In the genomic region with DNA sequence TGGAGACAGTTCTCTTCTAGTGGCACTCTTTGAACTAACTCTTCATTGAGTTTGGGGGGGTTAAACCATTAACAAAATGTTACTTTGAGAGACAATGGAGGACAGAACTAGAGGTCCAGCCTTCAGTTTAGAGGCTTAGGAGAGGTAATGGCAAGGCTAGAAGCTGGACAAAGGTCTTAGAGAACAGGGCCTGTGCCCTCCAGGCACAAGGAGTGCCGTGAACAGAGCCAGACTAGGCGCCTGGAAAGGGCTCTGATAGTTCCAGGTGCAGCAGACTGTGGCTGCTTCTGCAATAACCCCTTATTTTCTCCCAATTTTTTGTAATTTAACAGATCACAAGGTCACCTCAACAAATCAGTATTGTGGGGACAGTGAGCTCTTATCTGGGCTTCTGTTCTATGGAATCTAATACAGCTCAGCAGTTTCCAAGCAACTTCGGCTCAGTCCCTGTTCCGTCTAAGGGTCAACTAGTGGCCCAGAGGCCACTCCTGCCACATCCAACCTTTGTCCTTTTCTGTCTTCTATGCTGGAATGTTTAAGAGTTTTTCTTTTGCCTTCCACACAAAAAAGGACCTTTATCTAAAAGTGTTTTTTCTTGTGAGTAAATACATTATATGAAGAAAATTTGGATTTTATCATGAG, we compare ENCODE assay signal across 22 mouse cellular contexts. TPM values are rescaled to one million over a fixed set of nuclear protein-coding genes. Genes with fewer than 3 reads are reported as not detected.
DNase-seq lines count a peak whose midpoint lies in the region; ATAC-seq and TF ChIP-seq lines count a peak whose summit lies in the region.
"Had no signal": no experiment of that assay in that cellular context is flagged by ENCODE, and none has a peak within 500 bp of the region (broad histone marks: within the 10 kb centered on the region; RNA-seq: fewer than 3 reads in every experiment).

No protein-coding gene starts in this region.

- no peak overlapping the region for H3K4me3 ChIP-seq in heart, embryonic 11.5 days (ENCODE audit: low read depth, low read length)
- no peak overlapping the region for H3K4me3 ChIP-seq in kidney, postnatal 0 days (replicated peaks; ENCODE audit: low read depth, low read length)
- H3K4me3 ChIP-seq in intestine, postnatal 0 days (ENCODE audit: low read depth, low read length): no peak overlapping the region
- H3K4me3 ChIP-seq: heart, adult 2 months; heart, embryonic 15.5 days; limb, embryonic 13.5 days; liver, embryonic 15.5 days had no signal

- ATAC-seq in heart, embryonic 11.5 days (replicated peaks; ENCODE audit: insufficient number of reproducible peaks, low FRiP score, low TSS enrichment): no peak
- ATAC-seq in kidney, postnatal 0 days (replicated peaks; ENCODE audit: low FRiP score, low read depth): no peak
- ATAC-seq in intestine, postnatal 0 days: peak; percentile 80
- ATAC-seq: forebrain, postnatal 0 days; inflammation-experienced regulatory T-cells, adult 6 months had no signal

- no peak overlapping the region for H3K4me2 ChIP-seq in heart, embryonic 11.5 days
- no peak overlapping the region for H3K4me2 ChIP-seq in kidney, postnatal 0 days (ENCODE audit: low read length)
- no peak overlapping the region for H3K4me2 ChIP-seq in intestine, postnatal 0 days (replicated peaks; ENCODE audit: low read depth)
- H3K4me2 ChIP-seq: heart, embryonic 15.5 days; hindbrain, embryonic 14.5 days; liver, embryonic 15.5 days had no signal

- H3K9ac ChIP-seq in heart, embryonic 11.5 days (ENCODE audit: low read depth, low read length): no peak overlapping the region
- no peak overlapping the region for H3K9ac ChIP-seq in kidney, postnatal 0 days (ENCODE audit: low read depth, low read length)
- H3K9ac ChIP-seq in intestine, postnatal 0 days (ENCODE audit: low read depth, low read length): no peak overlapping the region
- H3K9ac ChIP-seq: forebrain, postnatal 0 days; heart, embryonic 15.5 days; hindbrain, embryonic 14.5 days; limb, embryonic 13.5 days; liver, embryonic 15.5 days had no signal

- no peak for TF ChIP-seq CTCF in kidney, postnatal 0 days (IDR thresholded peaks at IDR 0.05; ENCODE audit: low read depth)
- no peak for TF ChIP-seq CTCF in intestine, postnatal 0 days (IDR thresholded peaks at IDR 0.05; ENCODE audit: low read depth)

- no peak overlapping the region for H3K27ac ChIP-seq in heart, embryonic 11.5 days (ENCODE audit: low read depth, low read length)
- H3K27ac ChIP-seq in kidney, postnatal 0 days: peak overlapping the region; percentile 13; the same call in 1 of the 2 replicates
- peak overlapping the region; percentile 46; the same call in 1 of the 2 replicates for H3K27ac ChIP-seq in intestine, postnatal 0 days (ENCODE audit: low read depth, low read length)
- H3K27ac ChIP-seq: heart, adult 2 months; heart, embryonic 15.5 days; hindbrain, embryonic 14.5 days; limb, embryonic 13.5 days; liver, embryonic 15.5 days had no signal

- H3K36me3 ChIP-seq in heart, embryonic 11.5 days (ENCODE audit: control insufficient read depth, insufficient read depth, low read length): no peaks in the 10 kb centered on the region
- H3K36me3 ChIP-seq in kidney, postnatal 0 days (ENCODE audit: insufficient read depth, low read length): no peaks in the 10 kb centered on the region
- no peaks in the 10 kb centered on the region for H3K36me3 ChIP-seq in intestine, postnatal 0 days (ENCODE audit: control insufficient read depth, insufficient read depth)
- H3K36me3 ChIP-seq: heart, embryonic 15.5 days; limb, embryonic 13.5 days; liver, embryonic 15.5 days had no signal

- no peaks in the 10 kb centered on the region for H3K4me1 ChIP-seq in heart, embryonic 11.5 days (ENCODE audit: control insufficient read depth, insufficient read depth, low read length)
- H3K4me1 ChIP-seq in kidney, postnatal 0 days (replicated peaks; ENCODE audit: insufficient read depth, low read length): no peaks in the 10 kb centered on the region
- no peaks in the 10 kb centered on the region for H3K4me1 ChIP-seq in intestine, postnatal 0 days (replicated peaks; ENCODE audit: control insufficient read depth, insufficient read depth, low read length)
- H3K4me1 ChIP-seq: heart, embryonic 15.5 days; liver, embryonic 15.5 days had no signal

- 61% methylated on average over 4 of the region's 4 CpGs for WGBS in heart, embryonic 11.5 days (ENCODE audit: insufficient replicate concordance)
- 65% methylated on average over 4 of the region's 4 CpGs for WGBS in kidney, postnatal 0 days
- 45% methylated on average over 4 of the region's 4 CpGs for WGBS in intestine, postnatal 0 days

- no peaks in the 10 kb centered on the region for H3K9me3 ChIP-seq in heart, embryonic 11.5 days (replicated peaks; ENCODE audit: control insufficient read depth, low read length)
- no peaks in the 10 kb centered on the region for H3K9me3 ChIP-seq in kidney, postnatal 0 days (replicated peaks; ENCODE audit: low read length)
- no peaks in the 10 kb centered on the region for H3K9me3 ChIP-seq in intestine, postnatal 0 days (ENCODE audit: control insufficient read depth)
- H3K9me3 ChIP-seq: heart, embryonic 15.5 days; limb, embryonic 13.5 days; liver, embryonic 15.5 days had no signal

- DNase-seq in heart, adult 11 months: peak; percentile 37
- no peak for DNase-seq in kidney, postnatal 0 days (ENCODE audit: low spot score)
- DNase-seq in kidney, postnatal 10 days: no peak
- DNase-seq in thymus, postnatal 10 days (ENCODE audit: low spot score in 2 of 2): no peak
- DNase-seq in adrenal gland, postnatal 10 days: no peak
- DNase-seq: adrenal gland, postnatal 36 days; cerebellum, adult 9-10 months; forebrain, postnatal 0 days; gastrocnemius, postnatal 25 days; heart, adult 2 months; heart, postnatal 36 days; layer of hippocampus, postnatal 36 days; lung, postnatal 4 days; midbrain, embryonic 14.5 days; thymus, postnatal 36 days had no signal

- peaks cover 6% of the 10 kb centered on the region for H3K27me3 ChIP-seq in heart, embryonic 11.5 days (ENCODE audit: control insufficient read depth, insufficient read depth, low read length)
- H3K27me3 ChIP-seq in kidney, postnatal 0 days (ENCODE audit: insufficient read depth, low read length): no peaks in the 10 kb centered on the region
- H3K27me3 ChIP-seq in intestine, postnatal 0 days (replicated peaks; ENCODE audit: control insufficient read depth, insufficient read depth, low read length): no peaks in the 10 kb centered on the region
- H3K27me3 ChIP-seq: liver, embryonic 15.5 days had no signal

RNA-seq across cellular contexts. Expression of a gene that starts 43.8 kb away (rescaled TPM):
- polyA plus RNA-seq in heart, embryonic 11.5 days (2014; fragmentation: Nextera tagmentation; extraction: Ambion mirVana): 2.8 and 5.4 TPM in 2 replicates
- polyA plus RNA-seq in kidney, postnatal 0 days (2015; fragmentation: Nextera tagmentation; extraction: Ambion mirVana): 23.5 and 25.0 TPM in 2 replicates
- 2.2 and 2.7 TPM in 2 replicates for polyA plus RNA-seq in intestine, postnatal 0 days (2015; fragmentation: Nextera tagmentation; extraction: Ambion mirVana)
- total RNA-seq in adrenal gland, postnatal 10 days (2021): 1 to 10 TPM in 1 of 2 experiments, under 1 TPM in 1; 0.67 to 1.1 TPM
- total RNA-seq: gastrocnemius, postnatal 25 days; heart, adult 2 months; heart, postnatal 36 days had no signal
